Mouse (Mus musculus) kidney, embryonic 16.5 days (tissue): ENCODE measurements at regions not wholly inside any gene's neighbourhood (a gene's known extent, or its start where the extent isn't known, plus 50 kb on each side); places are given as distances from the start of the nearest gene placed in this dataset.
"Not testable (repeated sequence)": the region's sequence is repeated elsewhere in the genome, so short reads cannot be mapped to it uniquely, and the experiment has no call there.

ENCODE experiments used
- ATAC-seq: fragments of 200-750 bp; cut with Nextera tagmentation; 2 replicates; pipeline ENCODE4 v1.8.0; 2017; ENCODE audit warnings: moderate TSS enrichment; ENCODE audit not compliant: low FRiP score, low TSS enrichment
- H3K27ac ChIP-seq: fragments of 300-500 bp; sonication (generic); 2 replicates; pipeline ENCODE4 v1.5.1; 2014; ENCODE audit warnings: low read length
- H3K27me3 ChIP-seq: fragments of 300-500 bp; sonication (generic); 2 replicates; pipeline ENCODE4 v1.6.1; 2014; ENCODE audit warnings: low read length, control low read depth, mixed read lengths; ENCODE audit not compliant: insufficient read depth
- H3K36me3 ChIP-seq: fragments of 300-500 bp; sonication (generic); 2 replicates; pipeline ENCODE4 v1.6.1; 2014; ENCODE audit warnings: low read length, control low read depth, mixed read lengths; ENCODE audit not compliant: insufficient read depth
- H3K4me1 ChIP-seq: fragments of 300-500 bp; sonication (generic); 2 replicates; pipeline ENCODE4 v1.6.1; 2014; ENCODE audit warnings: low read length, control low read depth, mixed read lengths; ENCODE audit not compliant: insufficient read depth
- H3K4me2 ChIP-seq: fragments of 300-500 bp; sonication (generic); replicated peaks from 2 replicates; pipeline ENCODE4 v1.6.1; 2014; ENCODE audit warnings: low read depth, low read length
- H3K4me3 ChIP-seq: fragments of 300-500 bp; sonication (generic); 2 replicates; pipeline ENCODE4 v1.5.1; 2014; ENCODE audit warnings: mild to moderate bottlenecking, low read length
- H3K9ac ChIP-seq: fragments of 300-500 bp; sonication (generic); replicated peaks from 2 replicates; pipeline ENCODE4 v1.6.1; 2014; ENCODE audit warnings: low read length
- H3K9me3 ChIP-seq: fragments of 300-500 bp; sonication (generic); 2 replicates; pipeline ENCODE4 v1.6.1; 2016; ENCODE audit warnings: low read length, control low read depth
- WGBS: fragments of 180-500 bp; shearing (Covaris S2); extraction: QIAGEN DNeasy Blood & Tissue Kit; methylation state at CpG from one replicate; pipeline ENCODE4 v1.1.7; 2014; 5-methylcytosine and 5-hydroxymethylcytosine counted together

GRCm38 (mm10) chr19:32980142-32980541 is 222.8 kb downstream of the Pten start:
- Histone ChIP-seq H3K4me3 (no peak overlapping the region), H3K4me2 (no peak overlapping the region), H3K27me3 (no peaks in the 10 kb centered on the region), H3K4me1 (peaks cover 5% of the 10 kb centered on the region; the same call in 1 of the 2 replicates), H3K9me3 (no peaks in the 10 kb centered on the region), H3K36me3 (no peaks in the 10 kb centered on the region), H3K9ac (no peak overlapping the region), H3K27ac (no peak overlapping the region)
- no peak for ATAC-seq
- WGBS, result 56% methylated on average over 5 of the region's 5 CpGs

GRCm38 (mm10) chr19:32988713-32989112 is 231.4 kb downstream of the Pten start:
- H3K27me3 ChIP-seq, result no peaks in the 10 kb centered on the region
- no peaks in the 10 kb centered on the region for H3K9me3 ChIP-seq
- no peaks in the 10 kb centered on the region for H3K4me1 ChIP-seq
- no peaks in the 10 kb centered on the region for H3K36me3 ChIP-seq
- WGBS, result 64% methylated on average over 5 of the region's 5 CpGs
- H3K4me3 ChIP-seq, result no peak overlapping the region
- no peak for ATAC-seq
- H3K4me2 ChIP-seq, result no peak overlapping the region
- H3K27ac ChIP-seq, result no peak overlapping the region
- H3K9ac ChIP-seq, result no peak overlapping the region

- no peak overlapping the region for H3K4me3 ChIP-seq
- no peak overlapping the region for H3K27ac ChIP-seq
- H3K4me2 ChIP-seq, result no peak overlapping the region
- H3K9me3 ChIP-seq, result no peaks in the 10 kb centered on the region
- H3K9ac ChIP-seq, result no peak overlapping the region
- WGBS, result 73% methylated on average over 6 of the region's 6 CpGs
- no peaks in the 10 kb centered on the region for H3K27me3 ChIP-seq
- no peak for ATAC-seq
- H3K4me1 ChIP-seq, result no peaks in the 10 kb centered on the region
- no peaks in the 10 kb centered on the region for H3K36me3 ChIP-seq
Observed at GRCm38 (mm10) chr19:32989346-32989745, 232.0 kb downstream of the Pten start.

- ATAC-seq, result no peak
- no peak overlapping the region for H3K9ac ChIP-seq
- no peaks in the 10 kb centered on the region for H3K27me3 ChIP-seq
- WGBS, result 76% methylated on average over 6 of the region's 6 CpGs
- H3K36me3 ChIP-seq, result no peaks in the 10 kb centered on the region
- H3K27ac ChIP-seq, result no peak overlapping the region
- H3K4me2 ChIP-seq, result no peak overlapping the region
- no peaks in the 10 kb centered on the region for H3K9me3 ChIP-seq
- no peak overlapping the region for H3K4me3 ChIP-seq
- H3K4me1 ChIP-seq, result no peaks in the 10 kb centered on the region
Observed at GRCm38 (mm10) chr19:32990576-32990975, 233.3 kb downstream of the Pten start.

DNA sequence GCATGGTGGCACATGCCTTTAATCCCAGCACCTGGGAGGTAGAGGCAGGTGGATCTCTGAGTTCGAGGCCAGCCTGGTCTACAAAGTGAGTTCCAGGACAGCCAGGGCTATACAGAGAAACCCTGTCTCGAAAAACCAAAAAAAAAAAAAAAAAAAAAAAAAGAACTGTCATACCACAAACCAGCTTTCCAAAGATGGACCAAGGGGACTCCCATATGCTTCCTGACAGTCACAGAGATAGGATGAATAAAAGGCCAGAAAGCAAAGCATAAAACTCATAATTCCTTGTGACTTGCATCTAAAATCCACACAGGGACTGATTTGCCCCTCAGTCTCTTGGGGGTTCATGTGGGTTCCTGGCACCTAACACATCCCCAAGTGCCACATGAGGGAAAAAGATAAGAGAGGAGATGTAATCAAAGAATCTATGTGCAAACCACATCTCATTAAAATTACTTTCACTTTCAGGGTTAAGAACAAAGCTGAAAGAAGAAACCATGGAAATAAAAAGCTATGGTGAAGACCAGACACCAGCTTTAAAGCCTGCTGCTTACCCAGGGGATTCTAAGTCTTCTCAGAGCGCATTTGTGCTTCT is 241.4 kb downstream of the Pten start:
- no peak overlapping the region for H3K4me2 ChIP-seq
- H3K4me3 ChIP-seq, result no peak overlapping the region
- 56% methylated on average over 2 of the region's 3 CpGs for WGBS
- no peak overlapping the region for H3K27ac ChIP-seq
- no peaks in the 10 kb centered on the region for H3K27me3 ChIP-seq
- no peak overlapping the region for H3K9ac ChIP-seq
- H3K9me3 ChIP-seq, result no peaks in the 10 kb centered on the region
- no peak for ATAC-seq
- no peaks in the 10 kb centered on the region for H3K4me1 ChIP-seq
- no peaks in the 10 kb centered on the region for H3K36me3 ChIP-seq

- Histone ChIP-seq H3K9ac (no peak overlapping the region), H3K4me1 (no peaks in the 10 kb centered on the region), H3K9me3 (no peaks in the 10 kb centered on the region), H3K4me3 (no peak overlapping the region), H3K36me3 (no peaks in the 10 kb centered on the region), H3K4me2 (no peak overlapping the region), H3K27ac (no peak overlapping the region), H3K27me3 (no peaks in the 10 kb centered on the region)
- ATAC-seq, result no peak
- 93% methylated on average over 8 of the region's 8 CpGs for WGBS
Observed at GRCm38 (mm10) chr19:33007582-33007981, 250.3 kb downstream of the Pten start.

DNA sequence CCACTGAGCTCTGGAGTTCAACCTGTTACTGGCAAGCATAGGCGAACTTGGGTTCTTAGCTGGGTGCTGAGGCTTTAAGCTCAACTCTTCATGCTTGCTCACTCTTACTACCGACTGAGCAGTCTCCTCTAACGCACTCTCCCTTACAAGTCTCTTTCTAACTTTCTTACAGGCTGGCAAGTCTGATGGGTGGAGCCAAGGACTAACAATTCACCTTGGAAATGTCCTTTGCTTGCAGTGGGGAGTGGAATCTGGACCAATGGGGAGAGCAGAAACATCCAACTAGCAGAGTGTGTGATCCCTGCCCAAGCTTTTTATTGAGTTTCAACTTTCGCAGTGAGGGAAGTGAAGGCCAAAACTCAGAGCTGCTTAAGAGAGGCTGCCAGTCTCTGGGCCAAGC is 250.8 kb downstream of the Pten start:
- H3K27ac ChIP-seq, result no peak overlapping the region
- H3K9ac ChIP-seq, result no peak overlapping the region
- no peaks in the 10 kb centered on the region for H3K27me3 ChIP-seq
- H3K4me2 ChIP-seq, result no peak overlapping the region
- H3K36me3 ChIP-seq, result no peaks in the 10 kb centered on the region
- H3K4me1 ChIP-seq, result no peaks in the 10 kb centered on the region
- 87% methylated on average over 4 of the region's 4 CpGs for WGBS
- no peaks in the 10 kb centered on the region for H3K9me3 ChIP-seq
- no peak overlapping the region for H3K4me3 ChIP-seq
- no peak for ATAC-seq

GRCm38 (mm10) chr19:33008794-33009193 is 251.5 kb downstream of the Pten start:
- no peak overlapping the region for H3K4me2 ChIP-seq
- H3K4me3 ChIP-seq, result no peak overlapping the region
- no peaks in the 10 kb centered on the region for H3K36me3 ChIP-seq
- no peaks in the 10 kb centered on the region for H3K4me1 ChIP-seq
- no peak overlapping the region for H3K27ac ChIP-seq
- ATAC-seq, result no peak
- no peaks in the 10 kb centered on the region for H3K27me3 ChIP-seq
- H3K9ac ChIP-seq, result no peak overlapping the region
- 96% methylated on average over 1 of the region's 1 CpGs for WGBS
- H3K9me3 ChIP-seq, result no peaks in the 10 kb centered on the region

DNA sequence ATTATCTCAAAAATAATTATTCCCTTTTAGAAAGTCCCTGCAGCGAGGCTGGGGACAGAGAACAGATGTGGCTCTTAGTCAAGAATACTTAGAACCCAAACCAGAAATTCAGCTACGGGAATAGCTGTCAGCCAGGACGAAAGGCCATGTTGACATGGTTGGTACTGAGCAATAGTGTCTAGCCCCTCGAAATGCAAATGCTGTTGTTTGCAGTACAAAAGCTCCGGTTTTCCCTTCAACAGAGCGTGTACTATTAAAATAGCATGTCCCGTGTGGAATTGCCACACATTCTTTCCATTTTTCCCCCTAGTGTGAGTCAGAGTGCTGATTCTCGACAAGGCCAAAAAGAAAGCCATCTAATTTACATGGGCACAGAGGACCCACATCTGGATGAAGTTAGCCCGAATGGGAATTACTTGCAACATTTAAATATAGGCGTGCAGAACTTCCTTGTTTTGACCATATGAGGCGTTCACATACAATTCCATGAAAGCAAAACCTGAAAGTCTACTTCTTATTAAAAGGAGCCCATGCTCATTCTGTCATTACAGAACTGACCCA is 253.7 kb downstream of the Pten start:
- WGBS, result 88% methylated on average over 11 of the region's 11 CpGs

DNA sequence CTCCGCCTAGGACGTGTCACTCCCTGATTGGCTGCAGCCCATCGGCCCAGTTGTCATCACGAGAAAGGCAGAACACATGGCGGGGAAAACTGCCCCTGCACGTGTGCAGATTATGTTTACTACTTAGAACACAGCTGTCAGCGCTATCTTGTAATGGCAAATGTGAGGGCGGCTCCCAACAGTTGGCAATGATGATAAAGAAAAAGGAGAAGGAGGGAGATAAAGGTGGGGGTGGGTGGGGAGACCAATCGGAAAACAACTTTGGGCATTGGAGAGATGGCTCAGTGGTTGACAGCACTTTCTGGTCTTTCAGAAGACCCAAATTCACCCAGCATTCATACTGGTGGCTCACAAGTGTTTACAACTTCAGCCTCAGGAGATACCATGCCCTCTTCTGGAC is 257.6 kb downstream of the Pten start:
- 89% methylated on average over 9 of the region's 9 CpGs for WGBS
- not testable (repeated sequence) for H3K9ac ChIP-seq, H3K27me3 ChIP-seq, H3K4me3 ChIP-seq, H3K4me1 ChIP-seq, H3K9me3 ChIP-seq, H3K27ac ChIP-seq, ATAC-seq, H3K4me2 ChIP-seq, H3K36me3 ChIP-seq

More for the DNA sequence above, 253.7 kb downstream of the Pten start:
- H3K9ac ChIP-seq, result no peak overlapping the region
- H3K9me3 ChIP-seq, result no peaks in the 10 kb centered on the region
- H3K4me1 ChIP-seq, result no peaks in the 10 kb centered on the region
- H3K27me3 ChIP-seq, result no peaks in the 10 kb centered on the region
- H3K4me2 ChIP-seq, result no peak overlapping the region
- no peak overlapping the region for H3K4me3 ChIP-seq
- no peak for ATAC-seq
- no peaks in the 10 kb centered on the region for H3K36me3 ChIP-seq
- no peak overlapping the region for H3K27ac ChIP-seq
